Mouse (Mus musculus): ENCODE results near the gene Pde11a.

DNA sequence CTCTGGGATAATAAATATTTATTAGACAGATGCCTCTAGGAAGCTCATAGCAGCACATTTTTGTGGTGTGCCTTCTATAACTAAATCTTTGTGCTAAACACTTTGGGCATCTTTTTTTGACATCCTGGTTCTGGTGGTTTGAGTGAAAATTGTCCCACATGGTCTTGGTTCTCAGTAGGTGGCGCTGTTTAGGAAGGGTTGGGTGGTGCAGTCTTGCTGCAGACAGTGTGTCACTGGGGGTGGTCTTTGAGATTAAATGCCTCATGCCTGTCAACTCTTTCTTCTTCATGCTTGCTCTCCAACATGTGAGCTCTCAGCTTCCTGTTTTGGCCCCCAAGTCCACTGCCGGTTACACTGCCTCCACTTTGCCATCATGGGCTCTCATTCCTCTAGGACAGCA lies 218.7 kb downstream of the Pde11a start:
- TF ChIP-seq POLR2A (IDR thresholded peaks at IDR 0.05; ENCODE audit: low read depth, low read length) = no peak
- TF ChIP-seq CTCF (IDR thresholded peaks at IDR 0.05; ENCODE audit: extremely low read depth, insufficient read length, insufficient replicate concordance, low read depth, low read length) = no peak

Data from small intestine, adult 2 months (tissue).